Mouse (Mus musculus) layer of hippocampus, adult 9-11 months (tissue): ENCODE results near the gene Adgrv1.

Source experiments
- DNase-seq: peaks from one replicate; pipeline ENCODE4 v3.0.0; 2022

Gene Adgrv1

DNA sequence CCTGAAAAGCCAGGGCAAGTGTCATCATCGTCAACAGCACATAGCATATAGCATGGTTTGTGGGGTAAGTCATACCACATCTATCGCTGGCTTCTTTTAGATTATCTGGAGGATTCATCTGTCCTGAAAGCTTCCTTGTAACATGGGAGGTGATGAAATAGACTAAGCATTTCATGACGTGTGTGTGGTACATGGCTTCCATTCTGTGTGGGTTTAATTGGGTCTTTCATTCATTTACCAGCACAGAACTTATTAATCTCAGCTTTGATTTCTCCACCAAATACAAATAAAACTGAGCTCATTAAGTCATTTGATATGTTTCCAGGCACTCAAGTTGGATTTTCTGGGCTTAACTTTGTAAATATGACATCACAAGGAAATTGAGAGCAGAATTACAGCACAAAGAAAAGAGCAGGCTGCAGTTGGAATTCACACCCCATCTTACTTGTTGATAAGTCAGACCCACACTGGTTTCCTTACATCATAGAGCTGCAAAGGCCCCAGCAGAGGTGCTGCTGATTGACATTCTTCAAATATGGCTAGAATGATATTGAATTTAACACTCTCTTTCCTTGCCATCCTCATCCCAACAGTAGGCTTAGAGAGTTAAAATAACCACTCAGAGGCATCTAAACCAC lies 396.1 kb downstream of the Adgrv1 start:
- DNase-seq, result no peak

GRCm38 (mm10) chr13:81234031-81234430 lies 398.9 kb downstream of the Adgrv1 start:
- no peak for DNase-seq

DNA sequence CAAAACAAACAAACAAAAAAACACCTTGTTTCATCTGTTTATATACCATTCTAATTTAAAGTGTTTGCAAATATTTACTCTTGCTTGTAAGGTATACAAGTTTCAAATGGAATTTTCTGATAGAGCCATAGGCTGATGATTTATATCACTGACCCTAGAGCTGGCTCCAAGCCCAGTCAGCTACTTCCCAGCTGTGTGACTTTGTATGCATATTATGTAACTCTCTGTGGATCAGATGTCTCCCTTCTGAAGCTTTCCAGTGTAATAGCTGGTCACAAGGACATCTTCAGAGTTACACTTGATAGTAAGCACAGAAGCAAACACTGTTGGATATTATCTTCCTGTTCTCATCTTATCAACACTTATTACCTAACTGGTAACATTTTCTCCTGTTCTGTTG lies 400.1 kb downstream of the Adgrv1 start:
- no peak for DNase-seq

- no peak for DNase-seq
These were observed 402.8 kb downstream of the Adgrv1 start for GRCm38 (mm10) chr13:81230161-81230560.

- DNase-seq, result no peak
These were observed 409.2 kb downstream of the Adgrv1 start for GRCm38 (mm10) chr13:81223768-81224167.

GRCm38 (mm10) chr13:81222377-81222776 lies 410.6 kb downstream of the Adgrv1 start:
- no peak for DNase-seq

- DNase-seq, result no peak
These were observed 421.5 kb downstream of the Adgrv1 start for GRCm38 (mm10) chr13:81211436-81211835.

DNA sequence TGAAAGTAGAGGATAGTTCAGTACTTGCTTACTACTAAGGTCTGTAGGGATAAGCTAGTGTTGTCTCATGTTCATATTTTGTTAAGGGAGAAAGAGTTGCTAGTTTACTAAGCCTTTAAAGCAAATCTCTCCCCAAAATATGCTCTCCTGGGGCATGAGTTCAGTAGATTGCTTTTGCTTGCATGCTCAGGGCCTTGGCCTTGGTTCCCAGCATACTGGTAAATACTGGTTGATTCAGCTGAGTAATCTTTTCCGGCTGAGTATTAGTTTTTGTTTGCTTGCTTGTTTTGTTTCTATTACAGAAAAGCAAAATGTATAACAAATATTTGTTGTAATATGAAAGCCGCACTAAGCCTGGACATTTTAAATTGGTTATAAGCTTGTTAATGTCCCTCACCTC lies 422.4 kb downstream of the Adgrv1 start:
- no peak for DNase-seq

DNA sequence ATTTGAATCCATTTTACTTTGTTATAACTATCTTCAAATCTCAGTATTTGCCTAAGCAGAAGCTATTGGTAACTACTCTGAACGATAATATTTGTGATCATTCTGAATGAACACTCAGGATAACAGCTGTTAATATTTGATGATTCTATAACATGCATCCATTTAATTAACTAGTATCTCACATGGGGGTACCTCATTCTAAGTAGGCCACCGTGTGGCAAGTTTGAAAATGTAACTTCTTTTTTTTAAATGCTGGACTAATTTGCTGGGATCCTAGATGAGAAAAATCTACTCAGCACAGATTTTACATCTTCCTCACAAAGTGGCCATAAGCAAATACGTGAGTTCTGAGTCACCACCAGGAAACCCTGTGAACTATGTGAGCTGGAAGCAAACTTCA lies 423.1 kb downstream of the Adgrv1 start:
- no peak for DNase-seq

DNA sequence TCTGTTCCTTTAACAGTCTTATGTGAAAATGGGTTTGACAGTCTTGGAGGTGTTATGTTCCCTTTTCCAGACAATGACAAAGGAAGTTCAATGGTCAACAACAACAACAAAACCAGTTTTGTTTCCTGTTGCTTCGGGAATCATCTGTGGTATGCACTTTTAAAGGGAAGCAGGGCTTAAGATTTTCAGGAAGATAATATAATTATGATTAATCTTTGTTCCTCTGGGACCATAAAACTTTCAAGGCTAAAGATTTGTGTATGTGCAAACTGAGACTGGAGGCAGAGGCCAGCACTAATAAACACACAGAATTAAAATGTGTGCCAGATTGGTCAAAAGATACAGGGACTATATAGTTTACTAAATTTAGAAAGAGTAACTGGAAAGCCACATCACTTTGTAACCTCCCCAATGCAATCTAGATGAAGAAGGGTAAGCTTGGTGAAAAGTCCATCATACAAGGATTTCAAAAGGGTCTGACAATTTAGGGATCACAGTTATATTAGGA lies 424.8 kb downstream of the Adgrv1 start:
- no peak for DNase-seq

GRCm38 (mm10) chr13:81181966-81182908 lies 450.7 kb downstream of the Adgrv1 start:
- no peak for DNase-seq

- DNase-seq, result no peak
These were observed 451.5 kb downstream of the Adgrv1 start for GRCm38 (mm10) chr13:81181459-81181858.

DNA sequence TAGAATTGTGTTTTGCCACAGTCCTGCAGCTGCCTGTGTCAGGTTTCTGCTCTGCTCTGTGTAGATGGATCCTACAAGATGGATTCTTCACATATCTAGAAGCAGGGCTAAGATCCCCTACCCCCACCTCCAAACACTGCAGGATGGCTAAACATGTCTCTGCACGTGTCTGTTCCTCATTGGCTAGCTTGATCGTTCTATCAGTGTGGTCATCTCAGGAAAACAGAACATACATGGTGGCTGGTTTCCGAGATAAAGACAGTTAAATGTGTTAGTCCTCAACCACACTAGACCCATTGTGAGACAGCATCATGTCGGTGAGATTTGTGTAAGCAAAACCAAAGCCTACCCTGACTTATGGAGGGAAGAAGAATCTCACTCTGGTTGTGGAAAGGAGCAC lies 456.1 kb downstream of the Adgrv1 start:
- DNase-seq, result no peak

GRCm38 (mm10) chr13:81176071-81176470 lies 456.9 kb downstream of the Adgrv1 start:
- no peak for DNase-seq

- no peak for DNase-seq
These were observed 461.8 kb downstream of the Adgrv1 start for GRCm38 (mm10) chr13:81171115-81171514.

DNA sequence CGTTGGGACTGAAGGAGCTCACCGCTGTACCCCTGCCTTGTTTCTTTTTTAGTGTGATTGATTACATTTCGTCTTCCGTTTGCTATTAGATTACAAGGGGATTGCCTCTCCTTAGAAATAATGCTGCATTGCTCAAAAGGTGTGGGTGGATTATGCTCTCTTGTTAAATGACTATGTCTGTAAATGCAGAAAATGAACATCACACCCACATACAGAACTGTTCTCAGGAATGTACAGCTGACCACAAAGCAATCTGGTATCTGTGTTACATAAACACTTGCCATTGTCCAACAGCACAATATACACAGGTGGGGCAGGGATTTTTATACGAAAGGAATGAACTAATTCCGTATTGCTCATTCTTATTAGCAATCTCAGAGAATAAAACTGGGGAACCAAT lies 465.5 kb downstream of the Adgrv1 start:
- DNase-seq, result no peak

- peak; percentile 16 for DNase-seq
These were observed 473.1 kb downstream of the Adgrv1 start for GRCm38 (mm10) chr13:81159808-81160207.

- DNase-seq, result peak; percentile 30
These were observed 477.6 kb downstream of the Adgrv1 start for GRCm38 (mm10) chr13:81155322-81155721.

DNA sequence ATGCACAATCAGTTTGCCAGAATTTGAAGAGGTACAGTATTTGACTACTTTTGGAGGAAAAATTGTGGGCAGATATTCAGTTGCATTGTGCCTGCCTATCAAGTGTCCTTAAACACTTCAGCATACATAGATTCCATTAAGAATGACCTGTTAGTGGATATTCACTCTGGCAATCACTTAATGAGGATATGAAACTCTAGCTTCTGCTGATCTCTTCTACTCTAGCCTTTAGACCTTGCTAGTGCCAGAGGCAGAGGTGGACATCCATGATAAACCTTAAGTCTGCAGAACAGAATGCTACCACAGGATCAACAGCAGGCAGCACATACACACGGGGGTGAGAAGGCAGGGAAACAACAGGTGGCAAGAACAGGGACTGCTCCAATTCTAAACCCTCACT lies 488.5 kb downstream of the Adgrv1 start:
- DNase-seq, result no peak

- no peak for DNase-seq
These were observed 490.6 kb downstream of the Adgrv1 start for GRCm38 (mm10) chr13:81142268-81142884.

- peak; percentile 63 for DNase-seq
These were observed 496.1 kb downstream of the Adgrv1 start for GRCm38 (mm10) chr13:81136652-81137422.

DNA sequence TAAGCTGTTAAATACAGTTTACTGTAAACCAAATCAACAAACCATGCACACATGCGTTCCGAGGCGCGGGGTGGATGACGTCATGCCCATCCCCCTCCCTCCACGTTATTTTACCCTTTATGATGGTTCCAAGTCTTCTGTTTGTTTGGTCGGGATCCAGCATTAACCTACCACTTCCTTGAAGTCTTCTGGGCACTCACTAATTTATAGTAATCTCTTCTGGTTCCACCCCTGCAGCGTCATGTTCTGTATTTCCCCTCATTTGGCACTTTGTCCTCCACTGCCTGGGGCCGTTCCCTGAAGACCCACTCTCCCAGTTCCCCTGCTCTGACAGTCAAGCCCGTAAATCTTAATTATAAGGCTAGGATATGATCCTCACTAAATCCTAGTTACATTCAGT lies 497.0 kb downstream of the Adgrv1 start:
- no peak for DNase-seq

- no peak for DNase-seq
These were observed 498.5 kb downstream of the Adgrv1 start for GRCm38 (mm10) chr13:81134412-81134811.
